Mouse (Mus musculus) liver, embryonic 11.5 days (tissue): ENCODE data around the gene Erc2. TPM values are rescaled to one million over a fixed set of nuclear protein-coding genes. Genes with fewer than 3 reads are reported as not detected.

Source experiments
- ATAC-seq: fragments of 200-750 bp; cut with Nextera tagmentation; replicated peaks from 2 replicates; pipeline ENCODE4 v1.8.0; 2017; ENCODE audit warnings: moderate number of reproducible peaks, mild to moderate bottlenecking, moderate TSS enrichment, moderate library complexity; ENCODE audit not compliant: low FRiP score
- DNase-seq: peaks from one replicate; pipeline ENCODE4 v3.0.0-alpha.2; 2017; ENCODE audit warnings: low spot score
- H3K27ac ChIP-seq: fragments of 300-500 bp; sonication (generic); 2 replicates; pipeline ENCODE4 v1.5.1; 2014; ENCODE audit warnings: mild to moderate bottlenecking, low read depth, low read length, control low read depth
- H3K27me3 ChIP-seq: fragments of 300-500 bp; sonication (generic); replicated peaks from 2 replicates; pipeline ENCODE4 v1.6.1; 2014; ENCODE audit warnings: low read length, mixed read lengths; ENCODE audit not compliant: control insufficient read depth, insufficient read depth
- H3K36me3 ChIP-seq: fragments of 300-500 bp; sonication (generic); 2 replicates; pipeline ENCODE4 v1.6.1; 2014; ENCODE audit warnings: mild to moderate bottlenecking, low read length, moderate library complexity, mixed read lengths; ENCODE audit not compliant: control insufficient read depth, insufficient read depth
- H3K4me1 ChIP-seq: fragments of 300-500 bp; sonication (generic); replicated peaks from 2 replicates; pipeline ENCODE4 v1.6.1; 2014; ENCODE audit warnings: low read length, mixed read lengths; ENCODE audit not compliant: control insufficient read depth, insufficient read depth
- H3K4me2 ChIP-seq: fragments of 300-500 bp; sonication (generic); 2 replicates; pipeline ENCODE4 v1.6.1; 2014; ENCODE audit warnings: mild to moderate bottlenecking, control low read depth, moderate library complexity
- H3K4me3 ChIP-seq: fragments of 300-500 bp; sonication (generic); 2 replicates; pipeline ENCODE4 v1.5.1; 2014; ENCODE audit warnings: low read depth, low read length, control low read depth
- H3K9ac ChIP-seq: fragments of 300-500 bp; sonication (generic); 2 replicates; pipeline ENCODE4 v1.6.1; 2014; ENCODE audit warnings: low read depth, low read length, control low read depth
- H3K9me3 ChIP-seq: fragments of 300-500 bp; sonication (generic); 2 replicates; pipeline ENCODE4 v1.6.1; 2016; ENCODE audit warnings: low read length, inconsistent platforms, mixed read lengths; ENCODE audit not compliant: control insufficient read depth
- WGBS: fragments of 180-500 bp; shearing (Covaris S2); extraction: QIAGEN DNeasy Blood & Tissue Kit; methylation state at CpG from one replicate; pipeline ENCODE4 v1.1.7; 2014; 5-methylcytosine and 5-hydroxymethylcytosine counted together
- polyA plus RNA-seq: library from polyadenylated mRNA; unstranded; fragments of >200 nt; fragmentation: Nextera tagmentation; extraction: Ambion mirVana; gene quantifications from 2 replicates; pipeline ENCODE4 v1.2.1, GENCODE M21; 2014

Gene Erc2
- polyA plus RNA-seq, 1 experiment from 2014 or later: 1.6 TPM

- Histone ChIP-seq H3K4me1 (no peaks in the 10 kb centered on the region), H3K27me3 (peaks cover 82% of the 10 kb centered on the region), H3K4me3 (peak overlapping the region; percentile 44), H3K9ac (no peak overlapping the region), H3K4me2 (peak overlapping the region; percentile 57), H3K9me3 (no peaks in the 10 kb centered on the region), H3K36me3 (no peaks in the 10 kb centered on the region), H3K27ac (no peak overlapping the region)
- no peak for ATAC-seq
- 2% methylated on average over 29 of the region's 29 CpGs for WGBS
- peak; percentile 37 for DNase-seq
These were observed 888.3 kb downstream of the Erc2 start for GRCm38 (mm10) chr14:28510341-28511028.

GRCm38 (mm10) chr14:28511029-28511651 lies 888.9 kb downstream of the Erc2 start:
- Histone ChIP-seq H3K9ac (no peak overlapping the region), H3K4me3 (peak overlapping the region; percentile 44), H3K27me3 (peaks cover 76% of the 10 kb centered on the region), H3K4me1 (no peaks in the 10 kb centered on the region), H3K27ac (no peak overlapping the region), H3K36me3 (no peaks in the 10 kb centered on the region), H3K9me3 (no peaks in the 10 kb centered on the region), H3K4me2 (peak overlapping the region; percentile 57)
- ATAC-seq: no peak
- peak; percentile 36 for DNase-seq
- WGBS: under 1% methylated on average over 39 of the region's 41 CpGs

- H3K27me3 ChIP-seq: peaks cover 57% of the 10 kb centered on the region
- 82% methylated on average over 5 of the region's 5 CpGs for WGBS
- H3K4me2 ChIP-seq: no peak overlapping the region
- no peak overlapping the region for H3K9ac ChIP-seq
- no peaks in the 10 kb centered on the region for H3K9me3 ChIP-seq
- H3K36me3 ChIP-seq: no peaks in the 10 kb centered on the region
- no peaks in the 10 kb centered on the region for H3K4me1 ChIP-seq
- no peak overlapping the region for H3K27ac ChIP-seq
- no peak for ATAC-seq
- H3K4me3 ChIP-seq: no peak overlapping the region
- no peak for DNase-seq
These were observed 890.8 kb downstream of the Erc2 start for GRCm38 (mm10) chr14:28512805-28513590.

- 46% methylated on average over 2 of the region's 2 CpGs for WGBS
- H3K27ac ChIP-seq: no peak overlapping the region
- DNase-seq: no peak
- no peak for ATAC-seq
- H3K4me3 ChIP-seq: no peak overlapping the region
- H3K9me3 ChIP-seq: no peaks in the 10 kb centered on the region
- no peaks in the 10 kb centered on the region for H3K4me1 ChIP-seq
- H3K27me3 ChIP-seq: peaks cover 46% of the 10 kb centered on the region
- no peak overlapping the region for H3K4me2 ChIP-seq
- H3K36me3 ChIP-seq: no peaks in the 10 kb centered on the region
- H3K9ac ChIP-seq: no peak overlapping the region
These were observed 891.9 kb downstream of the Erc2 start for GRCm38 (mm10) chr14:28514171-28514570.

GRCm38 (mm10) chr14:28515331-28515730 lies 893.1 kb downstream of the Erc2 start:
- ATAC-seq (no peak), DNase-seq (no peak)
- peaks cover 34% of the 10 kb centered on the region for H3K27me3 ChIP-seq
- no peaks in the 10 kb centered on the region for H3K9me3 ChIP-seq
- no peaks in the 10 kb centered on the region for H3K4me1 ChIP-seq
- H3K36me3 ChIP-seq: no peaks in the 10 kb centered on the region
- H3K27ac ChIP-seq: no peak overlapping the region
- WGBS: 60% methylated on average over 6 of the region's 6 CpGs
- no peak overlapping the region for H3K4me2 ChIP-seq
- H3K4me3 ChIP-seq: no peak overlapping the region
- no peak overlapping the region for H3K9ac ChIP-seq

- Histone ChIP-seq H3K4me3 (no peak overlapping the region), H3K9me3 (no peaks in the 10 kb centered on the region), H3K4me1 (no peaks in the 10 kb centered on the region), H3K27me3 (peaks cover 11% of the 10 kb centered on the region), H3K36me3 (no peaks in the 10 kb centered on the region), H3K27ac (no peak overlapping the region), H3K9ac (no peak overlapping the region), H3K4me2 (no peak overlapping the region)
- no peak for DNase-seq
- WGBS: 71% methylated on average over 39 of the region's 39 CpGs
- ATAC-seq: no peak
These were observed 895.7 kb downstream of the Erc2 start for GRCm38 (mm10) chr14:28517631-28518560.

GRCm38 (mm10) chr14:28521106-28521505 lies 898.9 kb downstream of the Erc2 start:
- H3K4me1 ChIP-seq: no peaks in the 10 kb centered on the region
- H3K27ac ChIP-seq: no peak overlapping the region
- DNase-seq: no peak
- H3K27me3 ChIP-seq: no peaks in the 10 kb centered on the region
- no peak for ATAC-seq
- H3K36me3 ChIP-seq: no peaks in the 10 kb centered on the region
- WGBS: 70% methylated on average over 1 of the region's 1 CpGs
- H3K9ac ChIP-seq: no peak overlapping the region
- H3K4me2 ChIP-seq: no peak overlapping the region
- no peak overlapping the region for H3K4me3 ChIP-seq
- H3K9me3 ChIP-seq: no peaks in the 10 kb centered on the region

- H3K9ac ChIP-seq: no peak overlapping the region
- H3K4me1 ChIP-seq: no peaks in the 10 kb centered on the region
- no peak for ATAC-seq
- no peak overlapping the region for H3K4me2 ChIP-seq
- no peaks in the 10 kb centered on the region for H3K9me3 ChIP-seq
- no peak for DNase-seq
- WGBS: 79% methylated on average over 21 of the region's 21 CpGs
- no peaks in the 10 kb centered on the region for H3K36me3 ChIP-seq
- no peak overlapping the region for H3K4me3 ChIP-seq
- H3K27ac ChIP-seq: no peak overlapping the region
- H3K27me3 ChIP-seq: no peaks in the 10 kb centered on the region
These were observed 900.4 kb downstream of the Erc2 start for GRCm38 (mm10) chr14:28522611-28523010.
